Mouse (Mus musculus): ENCODE results near the gene Cep350.
A peak's percentile ranks its signal among the peaks of the same experiment; 100 is the strongest.
"Not testable (repeated sequence)": the region's sequence is repeated elsewhere in the genome, so short reads cannot be mapped to it uniquely, and the experiment has no call there.

Gene Cep350

DNA sequence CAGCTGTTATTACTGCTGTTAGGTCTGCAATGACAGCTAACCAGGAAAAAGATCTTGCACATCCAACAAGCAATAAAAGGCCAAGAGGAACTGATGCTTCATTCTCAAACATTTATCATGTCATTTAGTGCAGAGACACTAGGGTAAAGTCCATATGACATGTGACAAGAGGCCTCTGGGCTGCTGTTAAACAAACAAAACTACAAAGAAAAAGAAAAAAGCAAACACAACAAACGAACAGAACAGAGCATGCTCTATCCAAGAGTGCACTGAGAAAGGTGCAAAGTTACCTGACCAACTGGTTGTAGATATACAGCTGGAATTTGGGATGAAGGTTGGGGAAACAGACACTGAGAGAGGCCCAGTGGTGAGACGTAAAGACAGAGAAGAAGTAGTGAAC, 86.2 kb downstream of the Cep350 start:
- no peak for DNase-seq (ENCODE audit: low spot score in 2 of 2)

GRCm38 (mm10) chr1:155882646-155883231, 90.3 kb downstream of the Cep350 start:
- DNase-seq (ENCODE audit: low spot score in 2 of 2) = not testable (repeated sequence)

DNA sequence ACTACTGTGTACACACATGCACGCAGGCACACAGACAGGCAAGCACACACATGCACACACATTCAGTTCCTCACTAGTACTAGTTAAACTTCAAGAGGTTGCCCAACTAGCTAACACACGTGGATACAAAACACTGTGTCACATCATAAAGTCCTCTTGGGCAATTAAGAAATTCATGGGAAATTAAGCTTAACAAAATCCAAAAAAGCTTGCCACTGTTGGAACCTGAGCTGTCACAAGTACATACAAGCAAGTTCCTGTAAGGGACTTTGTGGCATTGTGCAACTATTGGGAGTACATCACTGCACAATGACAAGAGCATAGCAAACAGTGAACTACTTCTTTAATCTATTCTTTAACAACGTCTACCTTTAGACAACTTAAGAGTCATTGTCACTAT, 93.5 kb downstream of the Cep350 start:
- DNase-seq (ENCODE audit: low spot score in 2 of 2) = no peak

- DNase-seq (ENCODE audit: low spot score in 2 of 2) = no peak
Observed at GRCm38 (mm10) chr1:155862967-155863366, 110.1 kb downstream of the Cep350 start.

DNA sequence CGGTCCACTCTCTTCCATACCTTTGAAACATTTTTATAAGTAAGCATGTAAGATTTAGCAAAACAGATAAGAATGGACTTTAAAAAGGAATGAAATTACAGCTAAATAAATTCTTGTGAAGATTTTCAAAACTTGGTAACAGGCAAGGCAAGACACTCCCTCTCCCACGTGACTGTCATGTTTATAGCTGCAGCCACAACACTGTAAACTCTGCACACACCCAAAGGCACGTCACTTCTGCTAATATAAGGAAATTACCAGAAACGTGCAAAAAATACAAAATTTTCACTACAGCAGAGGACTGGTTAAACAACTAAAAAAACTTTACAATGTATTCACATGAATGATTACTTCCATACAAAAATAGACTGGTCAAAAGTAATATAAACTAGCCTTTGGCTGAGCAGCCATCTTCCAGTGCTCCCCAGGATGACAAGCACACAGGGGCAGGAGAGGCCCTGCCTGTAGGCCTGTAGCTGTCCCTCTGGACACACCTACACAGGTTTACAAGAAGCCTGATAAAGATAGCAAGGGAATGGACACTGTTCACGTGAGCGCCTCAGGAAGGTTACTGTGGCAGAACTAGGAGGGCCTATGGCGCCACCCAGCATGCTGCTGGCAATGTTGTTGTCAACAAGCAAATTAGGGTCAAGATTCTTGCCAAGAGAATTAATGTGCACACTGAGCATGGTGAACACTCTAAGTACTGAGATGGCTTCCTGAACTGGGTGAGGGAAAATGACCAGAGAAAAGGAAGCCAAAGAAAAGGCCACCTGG, 117.9 kb downstream of the Cep350 start:
- DNase-seq (ENCODE audit: low spot score in 2 of 2) = peak in 1 of 2 experiments; percentile 19

DNA sequence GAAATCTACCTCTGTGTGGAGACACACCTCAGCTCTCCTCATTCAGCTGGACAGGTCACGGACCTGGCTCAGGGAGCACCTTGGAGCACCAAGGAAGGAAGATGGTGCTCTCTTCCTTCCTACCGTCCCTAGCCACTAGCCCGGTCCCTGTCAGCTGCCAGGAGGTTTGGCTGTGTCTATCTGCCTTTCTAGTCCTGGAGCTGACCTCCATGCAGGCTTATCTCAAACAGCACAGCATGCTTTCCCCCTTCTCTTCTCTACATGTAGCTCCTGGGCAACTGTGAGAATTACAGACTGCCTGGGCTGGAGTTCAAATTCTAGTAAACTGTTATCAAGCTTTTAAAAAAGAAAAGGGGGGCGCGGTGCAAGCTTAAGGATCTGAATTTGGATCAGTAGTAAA, 120.0 kb downstream of the Cep350 start:
- DNase-seq (ENCODE audit: low spot score in 2 of 2) = no peak

DNA sequence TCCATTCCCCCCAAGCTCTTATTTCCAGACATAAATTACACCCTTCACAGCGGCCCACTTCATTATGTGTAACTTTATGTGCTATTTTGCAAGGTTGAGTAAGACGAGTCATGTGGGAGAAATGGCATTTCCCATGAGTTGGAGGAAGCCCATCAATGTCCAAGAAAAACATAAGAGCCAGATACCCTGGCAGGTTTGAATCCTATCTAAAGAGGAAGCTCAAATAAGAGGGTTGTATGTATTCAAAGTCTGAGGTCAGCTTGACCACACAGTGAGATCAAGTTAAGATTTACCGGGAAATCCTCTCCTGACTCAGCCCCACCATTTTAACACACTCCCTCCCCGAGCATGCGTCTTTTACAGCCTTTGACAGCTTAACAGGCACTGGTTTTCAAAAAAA, 128.8 kb downstream of the Cep350 start:
- no peak for DNase-seq (ENCODE audit: low spot score in 2 of 2)

GRCm38 (mm10) chr1:155843538-155843937, 129.5 kb downstream of the Cep350 start:
- no peak for DNase-seq (ENCODE audit: low spot score in 2 of 2)

- no peak for DNase-seq (ENCODE audit: low spot score in 2 of 2)
Observed at GRCm38 (mm10) chr1:155835667-155836066, 137.4 kb downstream of the Cep350 start.

DNA sequence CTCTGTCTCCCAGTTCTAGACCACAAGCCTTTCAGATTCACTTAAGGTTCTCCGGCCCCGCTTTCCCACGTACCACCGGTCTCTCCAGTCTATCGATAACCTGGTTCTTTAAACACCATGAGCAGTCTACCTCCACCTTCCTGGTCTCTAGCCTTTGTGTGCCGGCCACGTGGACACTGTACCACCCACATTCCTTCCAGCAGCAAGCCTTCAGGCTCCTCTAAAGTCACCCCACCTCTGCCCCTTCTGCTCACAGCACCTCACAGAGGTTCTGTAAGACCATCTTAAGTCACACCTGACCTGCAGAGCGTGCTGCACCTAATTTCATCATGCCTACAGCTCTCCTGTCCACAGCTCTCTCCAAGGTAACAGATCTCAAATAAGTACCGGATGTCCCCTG, 139.4 kb downstream of the Cep350 start:
- DNase-seq (ENCODE audit: low spot score in 2 of 2) = no peak

DNA sequence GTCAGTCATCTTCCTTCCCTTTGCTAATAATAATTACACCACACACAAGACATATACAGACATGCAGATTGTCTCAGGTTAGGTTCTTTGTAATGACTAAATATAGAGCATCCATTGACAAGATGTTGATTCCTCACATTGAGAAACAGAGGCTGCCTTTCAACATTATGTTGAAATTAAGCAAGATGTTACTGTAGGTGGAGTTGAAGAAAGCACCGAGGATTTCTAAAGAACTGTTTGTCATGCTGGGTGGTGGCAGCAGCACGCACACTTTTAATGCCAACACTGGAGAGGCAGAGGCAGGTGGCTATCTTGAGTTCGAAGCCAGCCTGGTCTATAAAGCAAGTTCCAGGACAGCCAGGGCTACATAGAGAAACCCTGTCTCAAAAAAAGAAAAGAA, 141.1 kb downstream of the Cep350 start:
- DNase-seq (ENCODE audit: low spot score in 2 of 2) = no peak

- DNase-seq (ENCODE audit: low spot score in 2 of 2) = no peak
Observed at GRCm38 (mm10) chr1:155830861-155831260, 142.2 kb downstream of the Cep350 start.

GRCm38 (mm10) chr1:155827703-155828295, 145.3 kb downstream of the Cep350 start:
- no peak for DNase-seq (ENCODE audit: low spot score in 2 of 2)

DNA sequence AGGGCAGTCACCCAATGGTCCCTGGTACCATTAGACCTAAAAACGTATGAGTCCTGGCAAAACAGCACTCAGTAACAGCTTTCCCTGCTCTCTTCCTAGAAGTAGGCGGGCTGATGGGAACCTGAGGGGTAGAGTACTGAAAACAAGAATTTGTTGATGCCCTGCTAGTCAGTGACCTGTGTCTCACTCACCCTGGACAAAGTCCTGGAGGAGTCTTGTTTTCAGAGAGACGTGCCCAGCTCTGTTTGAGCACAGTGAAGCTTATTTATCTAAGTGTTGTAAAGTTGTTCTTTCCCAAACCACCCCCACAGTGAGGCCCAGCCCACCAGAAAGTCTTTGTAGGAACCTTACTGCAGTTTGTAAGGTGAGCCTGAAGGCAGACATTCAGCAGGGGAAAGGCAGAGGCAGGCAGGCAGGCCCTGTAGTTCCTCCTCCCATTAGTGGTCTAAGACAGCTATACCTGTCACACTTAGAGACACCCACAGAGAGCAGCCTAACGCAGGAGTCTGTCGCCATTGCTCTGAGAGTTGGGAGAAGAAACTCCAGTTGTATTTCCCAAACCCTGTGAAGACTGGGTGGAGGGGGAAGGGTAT, 146.2 kb downstream of the Cep350 start:
- no peak for DNase-seq (ENCODE audit: low spot score in 2 of 2)

GRCm38 (mm10) chr1:155825940-155826716, 146.9 kb downstream of the Cep350 start:
- DNase-seq (ENCODE audit: low spot score in 2 of 2) = no peak

- no peak for DNase-seq (ENCODE audit: low spot score in 2 of 2)
Observed at GRCm38 (mm10) chr1:155820646-155821045, 152.4 kb downstream of the Cep350 start.

DNA sequence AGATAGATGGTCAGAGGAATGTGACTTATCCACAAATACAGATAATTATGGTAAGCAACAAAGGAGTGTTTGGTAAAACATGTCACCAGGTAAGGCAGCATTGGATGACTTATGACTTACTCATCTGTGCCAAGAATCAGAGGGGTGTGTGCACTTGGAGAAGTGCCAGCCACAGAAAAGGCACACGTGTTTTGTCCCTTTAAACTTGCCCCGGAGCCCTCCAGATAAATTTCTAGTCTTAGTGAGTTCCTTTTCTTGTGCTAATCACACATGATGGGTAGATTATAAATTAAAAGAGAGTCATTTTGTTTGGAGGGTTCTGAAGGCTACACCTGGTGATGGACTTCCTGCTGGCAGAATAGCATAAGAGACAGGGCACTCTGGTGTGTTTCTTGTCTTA, 156.9 kb downstream of the Cep350 start:
- no peak for DNase-seq (ENCODE audit: low spot score in 2 of 2)

- peak; percentile 80 for DNase-seq (ENCODE audit: low spot score in 2 of 2)
Observed at GRCm38 (mm10) chr1:155812581-155813499, 160.2 kb downstream of the Cep350 start, which contains the start of gene Qsox1. TSS of gene Qsox1 (minus strand) at chr1:155812889.

DNA sequence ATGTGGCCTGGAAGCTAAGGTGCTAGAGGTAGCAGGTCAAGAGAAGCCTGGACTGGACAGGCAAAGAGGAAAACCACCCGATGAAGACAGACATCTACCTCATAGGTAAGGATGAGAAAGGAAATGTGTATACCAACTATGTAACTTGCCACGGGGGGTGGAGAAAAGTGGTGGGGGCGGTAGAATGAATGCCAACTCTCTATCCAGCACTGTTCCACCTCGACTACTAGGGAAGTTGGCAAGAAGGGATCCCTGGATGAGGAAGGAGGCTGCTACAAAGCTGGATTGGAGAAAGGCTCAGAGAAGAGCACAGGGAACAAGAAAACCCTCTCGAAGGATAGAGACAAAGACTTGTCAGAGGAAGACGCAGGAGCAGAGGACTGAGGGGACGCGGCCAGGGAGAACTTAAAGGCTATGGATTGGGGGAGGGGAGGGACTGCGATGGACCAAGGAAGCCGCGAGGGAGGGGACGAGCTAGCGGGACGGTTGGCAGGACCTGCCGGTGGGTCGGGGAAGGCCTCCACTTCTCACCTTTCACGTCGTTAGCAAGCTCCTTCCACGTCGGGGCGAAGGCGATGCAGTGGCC, 161.0 kb downstream of the Cep350 start:
- DNase-seq (ENCODE audit: low spot score in 2 of 2) = peak in 1 of 2 experiments; percentile 4

GRCm38 (mm10) chr1:155810616-155811015, 162.4 kb downstream of the Cep350 start:
- DNase-seq (ENCODE audit: low spot score in 2 of 2) = no peak
